Mouse (Mus musculus) kidney, embryonic 14.5 days (tissue): ENCODE measurements around the gene Lysmd3. TPM values are rescaled to one million over a fixed set of nuclear protein-coding genes. Genes with fewer than 3 reads are reported as not detected.

Experiments used
- ATAC-seq: fragments of 200-750 bp; cut with Nextera tagmentation; 2 replicates; pipeline ENCODE4 v1.8.0; 2017; ENCODE audit warnings: moderate number of reproducible peaks, mild to moderate bottlenecking, moderate TSS enrichment, moderate library complexity; ENCODE audit not compliant: low FRiP score, low TSS enrichment
- H3K27ac ChIP-seq: fragments of 300-500 bp; sonication (generic); 2 replicates; pipeline ENCODE4 v1.5.1; 2014; ENCODE audit warnings: low read depth, mild to moderate bottlenecking, low read length, moderate library complexity, mixed read lengths
- H3K27me3 ChIP-seq: fragments of 300-500 bp; sonication (generic); 2 replicates; pipeline ENCODE4 v1.6.1; 2014; ENCODE audit warnings: mild to moderate bottlenecking, low read length; ENCODE audit not compliant: control insufficient read depth, insufficient read depth
- H3K36me3 ChIP-seq: fragments of 300-500 bp; sonication (generic); 2 replicates; pipeline ENCODE4 v1.6.1; 2014; ENCODE audit warnings: low read length, mixed read lengths; ENCODE audit not compliant: control insufficient read depth, insufficient read depth
- H3K4me1 ChIP-seq: fragments of 300-500 bp; sonication (generic); 2 replicates; pipeline ENCODE4 v1.6.1; 2014; ENCODE audit warnings: low read length, mixed read lengths; ENCODE audit not compliant: control insufficient read depth, insufficient read depth
- H3K4me2 ChIP-seq: fragments of 300-500 bp; sonication (generic); replicated peaks from 2 replicates; pipeline ENCODE4 v1.6.1; 2014; ENCODE audit warnings: low read depth, mild to moderate bottlenecking, low read length
- H3K4me3 ChIP-seq: fragments of 300-500 bp; sonication (generic); 2 replicates; pipeline ENCODE4 v1.5.1; 2014; ENCODE audit warnings: mild to moderate bottlenecking, low read length
- H3K9ac ChIP-seq: fragments of 300-500 bp; sonication (generic); 2 replicates; pipeline ENCODE4 v1.6.1; 2014; ENCODE audit warnings: low read depth, mild to moderate bottlenecking, low read length, moderate library complexity
- H3K9me3 ChIP-seq: fragments of 300-500 bp; sonication (generic); 2 replicates; pipeline ENCODE4 v1.6.1; 2016; ENCODE audit warnings: low read length; ENCODE audit not compliant: control insufficient read depth
- WGBS: fragments of 180-500 bp; shearing (Covaris S2); extraction: QIAGEN DNeasy Blood & Tissue Kit; methylation state at CpG from one replicate; pipeline ENCODE4 v1.1.7; 2014; 5-methylcytosine and 5-hydroxymethylcytosine counted together
- polyA plus RNA-seq: library from polyadenylated mRNA; unstranded; fragments of >200 nt; fragmentation: Nextera tagmentation; extraction: Ambion mirVana; gene quantifications from 2 replicates; pipeline ENCODE4 v1.2.1, GENCODE M21; 2014

The Lysmd3 gene
- polyA plus RNA-seq, 1 experiment from 2014 or later = 27.0 TPM

GRCm38 (mm10) chr13:81691606-81692005 is 34.1 kb downstream of the Lysmd3 start:
- WGBS = 69% methylated on average over 9 of the region's 9 CpGs
- Histone ChIP-seq H3K4me2 (no peak overlapping the region), H3K9me3 (no peaks in the 10 kb centered on the region), H3K36me3 (no peaks in the 10 kb centered on the region), H3K9ac (no peak overlapping the region), H3K27ac (no peak overlapping the region), H3K4me1 (no peaks in the 10 kb centered on the region), H3K27me3 (no peaks in the 10 kb centered on the region), H3K4me3 (no peak overlapping the region)
- ATAC-seq = peak; percentile 28; the same call in 1 of the 2 replicates

DNA sequence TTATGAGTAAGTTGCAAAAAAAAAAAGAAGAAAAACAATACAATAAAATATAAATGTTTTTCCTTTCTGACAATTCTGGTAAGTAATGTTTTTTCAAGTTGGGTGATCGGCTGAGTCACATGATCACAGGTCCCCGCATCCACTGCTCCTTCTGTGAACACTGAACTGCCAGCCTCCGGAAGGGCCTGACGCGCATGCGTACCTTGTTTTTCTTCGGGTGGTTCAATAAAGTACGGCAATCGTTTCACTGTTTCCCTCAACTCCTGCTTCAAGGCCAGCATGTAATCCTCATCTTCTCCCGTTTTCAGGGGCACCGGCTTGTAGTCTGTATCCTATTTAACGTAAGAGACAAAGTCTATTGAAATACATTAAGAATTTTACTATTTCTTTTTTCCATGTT is 37.0 kb downstream of the Lysmd3 start:
- no peak overlapping the region for H3K4me2 ChIP-seq
- H3K9me3 ChIP-seq = no peaks in the 10 kb centered on the region
- H3K4me3 ChIP-seq = no peak overlapping the region
- H3K36me3 ChIP-seq = no peaks in the 10 kb centered on the region
- no peak overlapping the region for H3K27ac ChIP-seq
- no peak overlapping the region for H3K9ac ChIP-seq
- WGBS = 93% methylated on average over 12 of the region's 12 CpGs
- no peak for ATAC-seq
- no peaks in the 10 kb centered on the region for H3K4me1 ChIP-seq
- H3K27me3 ChIP-seq = no peaks in the 10 kb centered on the region

DNA sequence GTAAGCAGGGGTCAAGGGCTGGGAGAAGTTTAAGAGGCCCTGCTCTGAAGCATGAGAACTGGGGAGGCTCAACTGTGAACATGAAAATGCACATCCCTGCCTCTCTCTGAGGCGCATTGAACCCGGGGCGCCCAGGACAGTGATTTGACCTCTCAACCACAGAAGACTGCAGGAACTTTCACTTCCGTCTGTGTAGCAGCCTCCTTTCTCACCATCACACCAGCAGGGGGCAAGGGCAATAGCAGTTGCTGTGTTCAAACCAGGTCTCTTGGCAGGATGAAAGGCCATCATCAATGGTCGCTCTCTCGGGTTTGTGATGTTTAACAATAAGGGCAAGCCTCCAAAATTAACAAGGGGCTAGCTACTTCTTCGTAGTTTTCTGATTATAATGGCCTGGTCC is 45.7 kb downstream of the Lysmd3 start:
- H3K27ac ChIP-seq = no peak overlapping the region
- no peaks in the 10 kb centered on the region for H3K4me1 ChIP-seq
- H3K9ac ChIP-seq = no peak overlapping the region
- no peaks in the 10 kb centered on the region for H3K9me3 ChIP-seq
- 68% methylated on average over 7 of the region's 7 CpGs for WGBS
- no peaks in the 10 kb centered on the region for H3K27me3 ChIP-seq
- ATAC-seq = no peak
- no peak overlapping the region for H3K4me3 ChIP-seq
- no peak overlapping the region for H3K4me2 ChIP-seq
- no peaks in the 10 kb centered on the region for H3K36me3 ChIP-seq

DNA sequence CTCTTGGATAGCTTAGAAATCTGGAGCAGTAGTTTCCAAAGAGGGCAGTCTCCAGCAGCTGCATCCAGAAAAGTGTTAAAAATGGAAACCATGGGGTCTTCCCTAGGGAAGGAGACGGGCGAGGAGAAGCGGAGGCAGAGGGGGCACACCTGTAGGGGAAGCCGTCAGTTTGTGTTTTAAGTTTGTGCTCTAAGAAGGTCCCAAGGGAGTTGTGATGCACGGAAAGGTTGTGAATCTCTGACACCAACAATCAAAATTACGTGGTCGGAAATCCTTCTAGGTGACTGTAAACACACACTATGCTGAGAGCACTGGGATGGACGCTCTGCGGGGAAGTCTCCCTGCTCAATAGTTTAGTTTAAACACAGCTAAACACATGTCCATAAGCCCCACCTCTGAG is 46.2 kb downstream of the Lysmd3 start:
- Histone ChIP-seq H3K9ac (no peak overlapping the region), H3K36me3 (no peaks in the 10 kb centered on the region), H3K27ac (no peak overlapping the region), H3K4me1 (no peaks in the 10 kb centered on the region), H3K4me3 (no peak overlapping the region), H3K9me3 (no peaks in the 10 kb centered on the region), H3K27me3 (no peaks in the 10 kb centered on the region), H3K4me2 (no peak overlapping the region)
- no peak for ATAC-seq
- WGBS = 85% methylated on average over 9 of the region's 9 CpGs

DNA sequence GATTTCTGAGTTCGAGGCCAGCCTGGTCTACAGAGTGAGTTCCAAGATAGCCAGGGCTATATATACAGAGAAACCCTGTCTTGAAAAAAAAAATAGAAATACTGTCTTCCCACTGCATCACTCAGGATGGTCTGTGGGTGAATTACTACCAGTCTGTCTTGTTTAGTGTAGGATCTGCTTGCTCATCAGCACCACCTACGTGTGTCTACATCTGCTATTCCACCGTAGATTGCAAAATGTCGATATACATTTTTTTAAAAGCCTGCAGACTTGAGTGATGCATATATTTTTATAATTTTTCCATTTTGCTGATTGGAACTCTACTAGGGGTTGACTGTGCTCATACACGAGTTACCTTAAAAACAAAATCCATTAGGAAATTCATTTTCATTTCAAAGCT is 48.8 kb downstream of the Lysmd3 start:
- H3K4me1 ChIP-seq = no peaks in the 10 kb centered on the region; the same call in 1 of the 2 replicates
- H3K4me3 ChIP-seq = no peak overlapping the region
- H3K27ac ChIP-seq = no peak overlapping the region
- no peaks in the 10 kb centered on the region for H3K27me3 ChIP-seq
- H3K9ac ChIP-seq = no peak overlapping the region
- no peak overlapping the region for H3K4me2 ChIP-seq
- H3K36me3 ChIP-seq = no peaks in the 10 kb centered on the region
- H3K9me3 ChIP-seq = no peaks in the 10 kb centered on the region
- no peak for ATAC-seq
- 95% methylated on average over 5 of the region's 5 CpGs for WGBS

GRCm38 (mm10) chr13:81709805-81710204 is 52.3 kb downstream of the Lysmd3 start:
- Histone ChIP-seq H3K4me1 (no peaks in the 10 kb centered on the region; the same call in 1 of the 2 replicates), H3K9ac (peak overlapping the region; percentile 62; the same call in 1 of the 2 replicates), H3K36me3 (no peaks in the 10 kb centered on the region), H3K4me3 (peak overlapping the region; percentile 78), H3K4me2 (peak overlapping the region; percentile 97), H3K27ac (no peak overlapping the region), H3K27me3 (no peaks in the 10 kb centered on the region), H3K9me3 (no peaks in the 10 kb centered on the region)
- ATAC-seq = no peak
- 36% methylated on average over 4 of the region's 4 CpGs for WGBS

DNA sequence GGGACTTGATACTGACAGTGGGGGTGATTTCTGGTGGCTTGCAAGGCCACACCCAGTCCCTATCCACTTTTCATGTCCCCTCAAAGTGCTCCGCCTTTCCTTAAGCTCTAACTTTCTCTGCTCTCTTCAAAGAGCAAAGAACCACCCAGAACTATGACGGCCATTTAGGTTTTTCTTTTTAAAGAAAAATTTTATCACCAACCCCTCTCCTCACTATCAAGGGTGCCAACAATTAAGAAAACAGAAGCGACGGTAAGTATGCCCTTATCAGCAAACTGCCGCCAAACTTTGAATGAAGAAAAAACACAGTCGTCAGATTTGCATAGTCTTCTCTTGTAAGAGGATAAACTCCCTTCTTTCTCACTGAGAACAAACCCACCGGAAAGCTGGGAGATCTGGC is 52.8 kb downstream of the Lysmd3 start:
- Histone ChIP-seq H3K9ac (peak overlapping the region; percentile 62), H3K27ac (0 out of 2 replicates have a peak overlapping the region, but pooled peaks have one; percentile 38), H3K9me3 (no peaks in the 10 kb centered on the region), H3K4me3 (peak overlapping the region; percentile 78), H3K4me1 (no peaks in the 10 kb centered on the region; the same call in 1 of the 2 replicates), H3K36me3 (no peaks in the 10 kb centered on the region), H3K4me2 (peak overlapping the region; percentile 97), H3K27me3 (no peaks in the 10 kb centered on the region)
- no peak for ATAC-seq
- WGBS = under 1% methylated on average over 7 of the region's 7 CpGs

- 0% methylated on average over 61 of the region's 61 CpGs for WGBS
- H3K36me3 ChIP-seq = no peaks in the 10 kb centered on the region
- ATAC-seq = peak; percentile 97
Observed at GRCm38 (mm10) chr13:81710775-81711545, 53.5 kb downstream of the Lysmd3 start, which contains the start of the genes Polr3g and Mblac2. Gene Polr3g (minus strand): TSS chr13:81711013. Gene Mblac2 (plus strand): TSS chr13:81711341.

More at GRCm38 (mm10) chr13:81710775-81711545, 53.5 kb downstream of the Lysmd3 start, which contains the start of the genes Polr3g and Mblac2:
- Histone ChIP-seq H3K27ac (peak within 1 kb of the TSS; percentile 73; the same call in 1 of the 2 replicates), H3K4me2 (peak within 1 kb of the TSS; percentile 97), H3K9me3 (no peaks in the 10 kb centered on the region), H3K9ac (peak within 1 kb of the TSS; percentile 62), H3K4me1 (no peaks in the 10 kb centered on the region; the same call in 1 of the 2 replicates), H3K27me3 (no peaks in the 10 kb centered on the region), H3K4me3 (peak within 1 kb of the TSS; percentile 78)
